Mouse (Mus musculus) cerebellum, adult 11-12 months (tissue): ENCODE measurements around the gene Myo1d.

Source experiments
- DNase-seq: peaks from one replicate; pipeline ENCODE4 v3.0.0; 2022

The Myo1d gene

GRCm38 (mm10) chr11:80778916-80779526 is 804 bp downstream of the Myo1d start:
- no peak for DNase-seq

GRCm38 (mm10) chr11:80778157-80778556 is 1.7 kb downstream of the Myo1d start:
- DNase-seq, result no peak

GRCm38 (mm10) chr11:80777708-80778107 is 2.1 kb downstream of the Myo1d start:
- DNase-seq, result no peak

GRCm38 (mm10) chr11:80775535-80775934 is 4.3 kb downstream of the Myo1d start:
- no peak for DNase-seq

GRCm38 (mm10) chr11:80772595-80773210 is 7.1 kb downstream of the Myo1d start:
- DNase-seq, result no peak

- no peak for DNase-seq
Observed at GRCm38 (mm10) chr11:80771596-80772250, 8.1 kb downstream of the Myo1d start.

GRCm38 (mm10) chr11:80771186-80771585 is 8.6 kb downstream of the Myo1d start:
- DNase-seq, result no peak

- no peak for DNase-seq
Observed at GRCm38 (mm10) chr11:80767320-80767617, 12.6 kb downstream of the Myo1d start.

GRCm38 (mm10) chr11:80766472-80767319 is 13.1 kb downstream of the Myo1d start:
- DNase-seq, result no peak

- no peak for DNase-seq
Observed at GRCm38 (mm10) chr11:80766068-80766467, 13.8 kb downstream of the Myo1d start.

GRCm38 (mm10) chr11:80762066-80762465 is 17.8 kb downstream of the Myo1d start:
- no peak for DNase-seq

- no peak for DNase-seq
Observed at GRCm38 (mm10) chr11:80761285-80761974, 18.4 kb downstream of the Myo1d start.

- no peak for DNase-seq
Observed at GRCm38 (mm10) chr11:80759023-80759422, 20.8 kb downstream of the Myo1d start.

GRCm38 (mm10) chr11:80754201-80754600 is 25.6 kb downstream of the Myo1d start:
- no peak for DNase-seq

GRCm38 (mm10) chr11:80751168-80751567 is 28.7 kb downstream of the Myo1d start:
- no peak for DNase-seq

GRCm38 (mm10) chr11:80749187-80749586 is 30.6 kb downstream of the Myo1d start:
- no peak for DNase-seq

- DNase-seq, result no peak
Observed at GRCm38 (mm10) chr11:80745426-80745825, 34.4 kb downstream of the Myo1d start.

GRCm38 (mm10) chr11:80743823-80744410 is 35.9 kb downstream of the Myo1d start:
- no peak for DNase-seq

- no peak for DNase-seq
Observed at GRCm38 (mm10) chr11:80742462-80742861, 37.4 kb downstream of the Myo1d start.

GRCm38 (mm10) chr11:80734771-80735170 is 45.1 kb downstream of the Myo1d start:
- no peak for DNase-seq

GRCm38 (mm10) chr11:80724701-80725100 is 55.1 kb downstream of the Myo1d start:
- no peak for DNase-seq

GRCm38 (mm10) chr11:80723406-80724047 is 56.3 kb downstream of the Myo1d start:
- no peak for DNase-seq
